Mouse (Mus musculus) right cerebral cortex, adult 2 months (tissue): ENCODE results near the gene Vps33a.

Experiments used
- DNase-seq, 2 experiments: peaks; one replicate each; pipeline ENCODE4 v3.0.0; 2021 to 2022; ENCODE audit warnings: low spot score in 2 of 2

Gene Vps33a

DNA sequence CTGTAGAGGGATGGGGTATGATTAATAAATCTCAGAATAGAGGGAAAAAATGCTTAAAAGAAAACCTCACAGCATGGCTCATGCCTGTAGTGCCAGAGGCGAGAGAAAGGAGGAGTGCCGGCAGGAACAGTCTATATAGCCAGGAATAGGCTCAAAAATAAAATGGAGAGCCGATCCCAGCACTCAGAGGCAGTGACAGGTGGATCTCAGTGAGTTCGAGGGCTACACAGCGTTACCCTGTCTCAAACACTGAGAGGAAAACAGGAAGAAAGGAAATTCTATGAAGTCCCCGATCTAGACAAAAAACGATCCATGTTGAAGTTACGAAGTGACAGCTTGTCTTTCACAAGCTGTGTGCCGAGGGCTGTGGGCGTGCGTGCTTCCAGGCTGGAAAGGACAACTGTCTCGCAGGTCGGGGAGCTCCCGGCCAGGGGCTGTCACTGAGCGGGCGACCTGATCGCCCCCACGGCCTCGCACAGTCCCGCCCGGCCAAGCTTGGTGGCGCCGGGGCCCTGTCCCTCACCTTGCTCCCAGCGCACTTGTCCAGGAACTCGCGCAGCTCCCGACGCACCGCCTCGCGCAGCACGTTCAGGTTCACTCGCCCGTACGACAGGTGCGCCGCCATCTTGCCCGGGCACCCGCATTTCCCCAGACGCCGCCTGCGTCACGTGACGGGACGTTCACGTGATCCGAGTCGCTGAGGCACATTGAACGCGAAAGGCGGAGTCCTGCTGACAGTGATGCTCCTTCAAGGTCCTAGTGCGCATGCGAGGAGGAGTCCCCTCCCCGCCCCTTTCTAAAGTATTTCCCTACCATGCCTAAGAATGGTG is at the start of gene Vps33a:
TSS of gene Vps33a (minus strand) at position 682 of the 830 bp plus-strand sequence.
- peak; percentile 98 for DNase-seq

GRCm38 (mm10) chr5:123622421-123622820 is 49.6 kb upstream of the Vps33a start:
- no peak for DNase-seq

DNA sequence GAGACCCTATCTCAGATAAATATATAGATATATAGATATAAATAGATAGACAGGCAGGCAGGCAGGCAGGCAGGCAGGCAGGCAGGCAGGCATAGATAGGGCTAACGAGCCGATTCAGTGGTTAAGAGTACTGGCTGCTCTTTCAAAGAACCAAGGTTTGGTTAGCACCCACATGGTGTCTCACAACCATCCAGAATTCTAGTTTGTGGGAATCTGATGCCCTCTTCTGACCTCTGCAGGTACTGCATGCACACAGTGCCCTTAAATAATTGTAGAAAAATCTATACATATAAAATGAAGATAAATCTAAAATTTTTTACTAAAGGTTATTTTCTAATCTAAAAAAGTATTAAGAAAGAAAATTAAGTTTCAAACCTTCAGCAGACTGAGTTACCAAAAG is 45.7 kb upstream of the Vps33a start:
- DNase-seq: peak; percentile 47 to 54

- DNase-seq: no peak
Measured at GRCm38 (mm10) chr5:123614246-123614645, 41.4 kb upstream of the Vps33a start.

DNA sequence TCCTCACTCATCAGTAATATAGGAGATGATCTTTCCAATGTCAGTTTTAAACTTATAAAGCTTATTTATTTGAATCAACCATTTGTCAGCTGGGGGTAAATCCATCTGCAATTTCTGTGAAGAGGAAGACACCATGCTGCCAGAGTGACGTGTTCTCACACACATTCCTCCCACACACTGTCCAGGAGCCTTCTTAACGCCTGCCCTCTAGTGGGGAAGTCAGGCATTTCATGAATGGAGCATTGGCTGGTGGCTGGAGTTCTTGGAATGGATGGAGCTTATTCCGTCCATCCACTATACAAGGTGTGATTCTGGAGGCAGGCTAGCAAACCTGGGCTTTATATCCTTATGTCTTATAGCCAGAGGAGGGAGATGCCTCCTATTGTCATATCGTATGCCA is 37.0 kb upstream of the Vps33a start:
- peak; percentile 92 to 97 for DNase-seq

DNA sequence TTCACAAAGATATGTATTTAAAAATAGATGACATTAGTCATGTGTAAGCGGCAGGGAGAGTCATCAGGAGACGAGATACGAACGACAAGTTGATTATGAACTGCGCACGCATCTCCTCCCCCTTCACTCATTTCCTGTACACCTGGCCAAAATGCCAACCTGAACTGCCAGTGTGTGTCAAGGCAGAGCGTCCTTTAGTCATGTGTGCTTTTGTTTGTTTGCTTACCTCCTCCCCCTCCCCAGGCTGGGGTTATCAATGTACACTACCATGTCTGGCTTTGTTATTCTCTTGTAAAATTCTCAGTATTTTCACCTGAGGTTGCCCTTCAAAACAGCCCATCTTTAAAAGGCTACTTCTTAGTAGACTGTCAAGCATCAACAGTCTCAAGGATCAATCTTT is 36.6 kb upstream of the Vps33a start:
- DNase-seq: no peak

DNA sequence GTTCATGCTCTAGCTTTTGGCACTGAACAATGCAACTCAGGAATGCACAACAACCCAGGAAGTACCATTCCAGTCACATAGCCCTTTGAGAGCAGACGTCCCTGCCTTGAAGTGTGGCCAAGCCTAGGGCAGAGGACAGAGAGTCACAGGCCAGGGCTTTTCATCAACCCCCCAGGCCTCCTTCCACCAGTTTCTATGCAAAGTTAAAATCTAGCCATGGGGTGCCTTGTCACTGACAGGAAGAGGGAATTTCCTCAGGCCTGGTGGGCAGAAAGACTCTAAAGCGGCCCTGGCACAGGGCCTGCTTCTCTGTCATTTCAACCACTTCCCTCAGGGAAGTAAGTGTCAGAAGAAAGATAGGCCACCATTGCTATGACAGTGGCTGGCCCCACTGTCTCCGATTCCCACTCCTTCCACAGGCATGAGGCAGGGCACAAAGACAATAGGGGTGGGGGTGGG is 34.4 kb upstream of the Vps33a start:
- no peak for DNase-seq

DNA sequence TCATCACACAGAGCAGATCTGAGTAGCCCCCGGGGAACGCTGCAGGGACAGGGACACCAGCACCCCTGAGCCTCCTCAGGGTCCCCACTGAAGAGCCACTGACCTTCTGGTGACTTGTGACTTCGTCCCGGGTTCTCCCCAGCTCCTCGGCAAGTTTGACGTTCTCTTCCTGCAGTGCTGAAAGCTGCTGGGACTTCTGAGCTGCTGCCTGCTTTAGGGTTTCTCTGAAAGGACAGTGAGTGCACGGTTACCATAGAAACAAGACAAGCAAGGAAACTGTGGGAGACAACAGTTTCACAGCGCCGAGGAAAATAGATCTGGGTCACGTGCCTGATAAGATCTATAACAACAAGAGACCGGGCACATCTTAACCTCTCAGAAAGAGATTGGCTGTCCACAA is 30.7 kb upstream of the Vps33a start:
- DNase-seq: peak; percentile 71 to 76

- no peak for DNase-seq
Measured at GRCm38 (mm10) chr5:123602174-123602573, 29.3 kb upstream of the Vps33a start.

DNA sequence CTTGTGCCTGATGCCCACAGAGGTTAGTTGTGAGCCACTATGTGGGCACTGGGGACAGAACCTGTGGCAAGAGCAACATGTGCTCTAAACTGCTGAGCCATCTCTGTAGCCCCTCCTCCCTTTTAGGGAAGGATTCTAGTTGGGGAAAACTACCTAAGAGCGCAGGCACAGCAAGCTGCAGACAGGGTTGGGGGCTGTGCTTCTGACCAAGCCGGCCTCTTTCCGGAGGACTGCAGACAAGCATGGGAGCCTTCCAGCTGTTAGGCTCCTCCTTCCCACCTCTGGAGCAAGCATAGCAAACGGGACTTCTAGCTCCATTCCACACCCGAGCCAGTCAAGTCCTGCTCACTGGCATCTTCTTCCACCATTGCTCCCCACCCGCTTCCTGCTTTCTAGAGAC is 26.5 kb upstream of the Vps33a start:
- DNase-seq: no peak

- DNase-seq: peak; percentile 56 to 62
Measured at GRCm38 (mm10) chr5:123593622-123594280, 20.9 kb upstream of the Vps33a start.

DNA sequence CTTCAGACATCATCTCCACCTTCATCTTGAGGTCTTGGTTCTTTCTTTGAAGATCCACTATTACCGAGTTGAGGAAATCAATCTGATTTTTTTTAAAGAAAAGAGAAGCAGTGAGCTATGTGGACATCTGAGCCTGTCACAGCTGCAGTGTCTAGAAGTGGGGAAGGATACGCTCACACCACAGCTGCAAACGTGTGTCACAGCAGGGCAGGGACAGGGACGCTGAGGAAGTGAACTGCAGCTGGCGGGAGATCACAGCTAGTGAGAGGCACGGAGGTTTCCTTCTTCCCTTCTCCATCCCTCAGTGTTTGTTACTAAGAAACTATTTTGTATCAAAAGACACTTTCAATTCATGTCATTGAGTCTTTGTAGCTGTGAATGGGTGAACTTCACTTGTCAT is 7.2 kb upstream of the Vps33a start:
- no peak for DNase-seq

GRCm38 (mm10) chr5:123576696-123577095 is 3.9 kb upstream of the Vps33a start:
- DNase-seq: no peak

GRCm38 (mm10) chr5:123573362-123573761 is 524 bp upstream of the Vps33a start:
- no peak for DNase-seq

- DNase-seq: peak in 1 of 2 experiments; percentile 29
Measured at GRCm38 (mm10) chr5:123561128-123561527, 11.7 kb downstream of the Vps33a start.

- DNase-seq: no peak
Measured at GRCm38 (mm10) chr5:123559588-123559987, 13.2 kb downstream of the Vps33a start.

DNA sequence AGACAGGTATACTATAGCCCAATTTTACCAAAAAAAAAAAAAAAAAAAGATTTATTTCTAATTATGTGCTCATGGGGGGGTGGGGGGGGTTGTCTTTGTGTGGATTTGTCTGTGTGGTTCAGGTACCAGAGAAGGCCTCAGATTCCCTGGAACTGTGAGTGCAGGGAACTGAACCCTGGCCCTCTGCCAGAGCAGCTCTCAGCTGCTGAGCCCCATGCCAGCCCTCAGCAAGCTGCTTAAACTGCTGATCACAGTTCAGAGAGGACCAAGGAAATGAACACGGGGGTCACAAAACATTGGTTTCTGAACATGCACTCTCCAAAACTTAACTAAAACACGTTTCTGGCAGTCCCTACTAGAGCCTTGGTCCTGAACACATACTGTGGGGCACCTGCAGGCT is 16.4 kb downstream of the Vps33a start:
- DNase-seq: no peak

DNA sequence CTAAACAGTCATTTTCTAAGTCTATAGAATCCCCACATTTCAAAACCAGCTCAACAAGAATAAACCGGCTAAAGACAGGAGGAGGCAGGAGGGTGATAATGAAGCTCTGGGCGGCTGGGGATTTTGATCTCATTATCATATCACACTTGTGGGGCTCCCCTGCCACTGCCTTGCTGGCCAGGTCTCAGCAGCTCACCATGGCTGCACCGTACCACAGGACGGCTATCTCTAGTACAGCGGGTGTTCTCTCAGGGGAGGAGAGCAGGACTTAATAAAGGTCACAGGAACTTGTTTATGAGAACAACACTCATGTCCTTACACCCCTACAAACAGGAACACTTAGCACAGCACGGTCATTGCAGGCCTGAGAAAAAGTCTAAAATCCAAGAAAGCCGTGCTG is 17.1 kb downstream of the Vps33a start:
- DNase-seq: no peak

- DNase-seq: no peak
Measured at GRCm38 (mm10) chr5:123533801-123534200, 39.0 kb downstream of the Vps33a start.

DNA sequence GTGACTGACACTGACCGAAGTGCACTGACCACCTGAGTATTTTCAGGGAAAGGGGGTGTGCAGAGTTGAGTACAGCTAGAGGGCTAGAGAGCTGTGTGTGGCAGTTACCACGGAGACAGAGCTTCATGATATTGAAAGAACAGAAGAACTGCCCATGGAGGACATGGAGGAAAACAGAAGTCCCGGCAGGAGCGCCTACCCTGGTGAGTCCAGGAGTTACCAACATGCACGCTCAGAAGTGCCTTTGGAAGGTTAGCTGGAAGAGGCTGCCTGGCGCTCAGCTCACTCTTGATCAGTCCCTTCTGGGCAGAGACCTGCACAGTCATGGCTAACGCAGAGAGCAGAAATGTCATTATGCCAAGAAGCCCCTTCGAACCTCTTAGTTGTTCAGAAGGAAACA is 42.8 kb downstream of the Vps33a start:
- DNase-seq: peak in 1 of 2 experiments; percentile 1

GRCm38 (mm10) chr5:123528641-123529040 is 44.2 kb downstream of the Vps33a start:
- DNase-seq: peak; percentile 1 to 2

DNA sequence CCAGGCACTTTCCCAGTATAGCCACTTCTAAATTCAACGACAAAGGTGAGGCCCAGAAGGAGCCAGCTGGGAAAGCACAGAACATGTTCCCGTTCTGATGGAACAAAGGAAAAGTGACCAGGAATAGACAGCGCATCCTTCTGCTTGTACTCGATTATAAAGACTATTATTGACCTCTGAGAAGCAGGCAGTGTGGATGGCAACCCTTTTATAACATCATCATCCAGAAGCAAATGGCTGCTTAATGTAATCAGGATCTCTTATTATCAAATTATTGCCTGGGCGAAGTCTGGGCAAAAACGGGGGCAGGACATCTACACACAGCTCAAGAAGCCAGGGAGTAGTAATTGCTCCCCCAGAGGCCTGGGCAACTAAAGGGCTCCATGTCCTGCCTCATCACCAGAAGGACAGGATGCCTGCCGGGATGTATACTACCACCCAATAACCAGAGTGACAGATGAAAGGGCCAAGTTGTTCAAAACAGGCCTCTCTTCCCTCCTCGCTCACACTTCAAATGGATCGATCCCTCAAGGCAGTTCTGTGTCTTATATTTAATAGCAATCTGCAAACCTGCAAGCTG is 46.8 kb downstream of the Vps33a start:
- DNase-seq: no peak

GRCm38 (mm10) chr5:123525281-123525680 is 47.6 kb downstream of the Vps33a start, which contains the start of gene Gm49027:
Gene Gm49027, minus strand, starts transcription at chr5:123525488.
- no peak for DNase-seq
